Mouse (Mus musculus) thymus, postnatal 14 days (tissue): ENCODE measurements around the gene Faap20.

ENCODE experiments used
- DNase-seq: peaks from one replicate; pipeline ENCODE4 v3.0.0; 2021

Gene Faap20

DNA sequence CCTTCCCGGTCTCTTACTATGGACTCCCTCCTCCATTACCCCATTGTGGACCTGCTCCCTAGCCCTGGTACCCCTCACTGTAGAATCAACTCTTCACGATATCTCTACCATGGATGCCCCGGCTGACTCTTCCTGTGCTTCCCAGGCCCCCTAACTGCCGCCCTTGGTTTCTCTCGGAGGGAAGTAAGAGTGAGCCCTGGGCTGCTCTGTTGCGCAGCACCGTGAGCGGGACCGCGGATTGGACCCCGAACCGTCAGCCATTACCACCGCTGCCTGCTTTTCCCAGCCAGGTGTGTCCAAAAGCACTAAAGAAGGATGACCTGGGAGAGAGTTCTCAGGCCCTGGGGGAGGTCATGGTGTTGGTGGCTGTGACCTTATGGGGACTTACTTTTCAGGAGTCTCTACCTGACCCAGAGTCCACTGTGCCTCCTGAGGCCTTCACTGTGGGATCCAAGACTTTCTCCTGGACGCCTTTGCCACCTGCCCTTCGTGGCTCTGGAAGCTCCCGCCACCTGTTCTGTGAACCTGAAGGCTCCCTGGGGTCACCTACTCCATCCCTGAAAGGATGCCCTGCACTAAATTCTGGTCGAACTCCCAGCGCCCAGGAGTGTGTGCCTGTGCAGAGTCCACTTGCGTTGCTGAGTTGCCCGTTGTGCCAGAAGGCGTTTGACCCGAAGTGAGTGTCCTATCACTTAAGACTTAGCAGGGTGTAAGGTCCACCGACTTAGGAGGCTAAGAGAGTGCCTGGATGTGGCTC lies 937 bp downstream of the Faap20 start:
- DNase-seq = peak; percentile 42

DNA sequence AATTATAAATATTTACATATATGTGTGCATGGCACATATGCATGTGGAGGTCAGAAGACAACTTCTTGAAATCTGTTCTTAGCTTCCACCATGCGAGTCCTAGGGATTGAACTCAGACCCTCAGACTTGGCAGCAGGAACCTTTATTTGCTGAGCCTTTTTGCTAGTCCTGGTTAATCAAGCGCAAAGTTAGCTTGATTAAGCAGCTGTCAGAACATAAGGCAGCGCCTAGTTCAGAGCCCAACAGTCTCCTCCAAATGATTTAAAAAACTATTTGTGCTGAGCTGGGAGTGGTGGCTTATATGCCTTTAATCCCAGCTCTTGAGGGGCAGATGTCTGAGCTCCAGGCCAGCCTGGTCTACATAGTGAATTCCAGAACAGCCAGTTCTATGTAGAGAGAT lies 1.5 kb downstream of the Faap20 start:
- DNase-seq = no peak

DNA sequence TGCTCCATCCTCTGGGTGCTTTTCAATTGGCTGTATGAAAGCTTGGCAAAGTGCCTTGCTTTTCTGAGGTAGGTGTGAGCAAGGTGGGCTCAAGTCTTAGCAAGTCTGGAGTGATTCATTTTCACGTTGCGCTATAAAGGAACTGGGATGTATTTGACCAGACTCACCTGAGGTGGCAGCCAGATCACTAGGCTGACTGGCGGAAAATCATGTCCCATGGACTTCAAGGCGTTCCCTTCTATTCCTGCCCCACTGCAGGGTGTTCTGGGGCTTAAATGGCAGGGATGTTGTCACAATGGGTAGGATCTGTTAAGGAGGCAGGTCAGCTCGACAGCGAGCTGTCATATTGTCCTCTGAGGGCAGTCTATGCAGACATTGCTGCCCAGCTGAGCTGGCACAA lies 2.7 kb downstream of the Faap20 start:
- no peak for DNase-seq

DNA sequence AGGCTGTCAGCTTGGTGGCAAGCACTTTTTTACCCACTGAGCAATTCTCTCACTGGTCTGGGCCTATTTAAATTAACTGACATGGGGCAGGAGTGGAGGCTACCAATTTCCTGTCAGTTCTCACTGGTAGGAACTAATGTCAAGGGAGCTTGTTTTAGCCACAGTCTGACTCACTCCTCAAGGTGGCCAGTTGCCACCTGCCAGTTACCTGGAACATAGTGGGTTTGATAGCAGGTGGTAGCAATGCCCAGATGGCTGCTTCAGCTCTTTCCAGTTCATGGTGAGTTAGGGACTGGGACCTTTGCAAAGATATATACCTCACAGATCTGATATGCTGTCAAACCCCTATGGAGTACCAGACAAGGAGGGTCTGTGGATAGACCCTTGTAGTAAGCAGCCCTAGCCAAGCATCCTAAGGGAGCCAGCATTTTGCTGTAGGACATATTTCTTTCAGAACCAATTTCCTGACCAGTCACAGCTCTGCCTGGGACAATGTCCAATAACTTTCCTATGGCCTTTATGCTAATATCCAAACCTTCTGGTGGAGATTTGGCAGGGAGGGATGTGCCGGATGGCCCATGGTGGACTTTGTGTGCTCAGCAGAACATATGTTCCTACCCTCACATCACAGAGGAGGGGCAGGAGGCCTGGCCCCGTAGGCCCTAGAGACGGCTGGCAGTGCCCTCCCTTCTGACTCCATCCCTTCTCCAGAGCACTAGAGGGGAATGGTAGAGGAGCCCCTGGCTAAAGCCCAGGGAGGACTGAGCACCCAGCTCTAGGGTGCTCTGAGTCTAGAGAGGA lies 15.1 kb downstream of the Faap20 start:
- no peak for DNase-seq

DNA sequence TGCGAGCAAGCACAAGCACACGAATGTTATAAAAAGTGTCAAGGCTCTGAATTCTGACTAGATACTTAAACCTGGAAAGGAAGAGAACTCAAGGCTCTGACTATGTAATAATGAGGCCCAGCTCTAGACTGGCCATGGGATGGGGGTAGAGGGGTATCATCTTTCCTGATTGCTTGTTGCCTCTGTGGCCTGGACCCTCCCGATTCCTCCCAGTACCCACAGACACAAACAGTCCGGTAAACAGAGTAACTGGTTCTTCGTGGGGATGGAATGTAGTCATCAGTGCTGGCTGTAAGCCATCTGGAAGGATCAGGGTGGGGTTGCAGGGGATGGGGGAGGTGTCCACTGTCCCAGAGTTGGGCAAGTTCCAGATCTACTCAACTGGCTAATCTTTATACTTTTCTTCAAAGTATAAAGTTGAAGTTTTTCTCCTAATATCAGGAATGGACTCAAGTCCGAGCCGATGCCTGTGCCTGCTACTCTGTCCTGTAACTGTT lies 17.5 kb downstream of the Faap20 start:
- DNase-seq = no peak

DNA sequence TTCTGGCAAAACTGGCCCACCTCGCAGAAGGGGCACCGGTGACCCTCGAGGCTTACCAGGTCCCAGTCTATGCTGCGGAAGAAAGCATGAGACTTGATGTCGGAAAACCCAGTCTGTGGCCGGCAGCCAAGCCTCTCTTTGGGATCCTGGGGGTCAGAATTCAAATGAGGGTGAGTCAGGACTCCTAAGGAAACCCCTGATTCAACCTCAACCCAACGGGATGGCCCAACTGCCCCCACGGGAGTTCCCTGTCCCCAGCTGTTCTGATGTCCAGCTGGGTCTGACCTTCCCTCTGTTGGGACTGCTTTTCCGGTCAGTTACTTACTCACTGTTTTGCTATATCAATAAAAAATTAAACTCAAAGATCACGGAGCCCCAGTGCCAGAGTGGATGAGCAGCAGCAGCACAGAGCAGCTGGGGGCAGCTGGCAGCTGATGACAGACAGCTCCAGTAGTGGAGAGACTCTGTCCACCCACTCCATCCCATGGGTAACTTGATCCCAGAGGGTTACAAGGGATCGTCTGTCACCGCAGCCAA lies 18.1 kb downstream of the Faap20 start:
- DNase-seq = no peak

DNA sequence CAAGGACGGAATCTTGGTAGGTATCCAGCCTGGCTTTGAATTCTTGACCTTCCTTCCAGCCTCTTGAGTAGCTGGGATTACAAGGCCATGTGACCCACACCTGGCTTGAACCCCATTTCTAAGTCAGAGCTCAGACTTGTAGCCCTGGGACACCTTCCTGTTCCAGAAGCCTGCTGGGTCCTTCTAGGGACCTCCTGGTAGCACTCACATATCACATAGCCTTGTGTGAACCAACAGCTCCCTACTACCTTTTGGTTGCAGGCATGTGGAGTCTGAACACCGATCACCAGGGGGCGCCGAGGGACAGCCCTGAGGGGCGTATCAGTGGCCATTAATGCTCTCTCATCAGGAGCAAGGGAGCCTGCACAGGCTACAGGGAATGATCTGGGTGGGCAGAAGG lies 18.8 kb downstream of the Faap20 start:
- peak; percentile 62 for DNase-seq

DNA sequence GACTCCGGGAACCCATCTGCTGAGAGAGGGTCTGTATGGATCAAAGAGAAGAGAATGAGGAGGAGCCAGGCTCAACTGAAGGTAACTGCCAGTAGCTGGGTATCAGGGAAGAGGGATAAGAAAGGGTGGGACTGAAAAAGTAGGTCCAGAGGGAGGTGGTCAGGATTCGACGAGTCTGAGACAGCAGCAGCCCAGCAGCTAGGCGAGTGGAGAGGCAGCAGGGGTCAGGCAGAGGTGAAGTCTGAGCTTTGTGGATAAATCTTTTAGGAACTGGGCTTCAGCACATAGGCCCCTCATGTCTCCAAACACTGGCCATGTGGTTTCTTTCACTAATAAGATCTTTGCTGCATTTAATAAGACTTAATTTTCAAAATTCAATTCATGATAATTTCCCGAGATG lies 24.8 kb downstream of the Faap20 start:
- DNase-seq = no peak

DNA sequence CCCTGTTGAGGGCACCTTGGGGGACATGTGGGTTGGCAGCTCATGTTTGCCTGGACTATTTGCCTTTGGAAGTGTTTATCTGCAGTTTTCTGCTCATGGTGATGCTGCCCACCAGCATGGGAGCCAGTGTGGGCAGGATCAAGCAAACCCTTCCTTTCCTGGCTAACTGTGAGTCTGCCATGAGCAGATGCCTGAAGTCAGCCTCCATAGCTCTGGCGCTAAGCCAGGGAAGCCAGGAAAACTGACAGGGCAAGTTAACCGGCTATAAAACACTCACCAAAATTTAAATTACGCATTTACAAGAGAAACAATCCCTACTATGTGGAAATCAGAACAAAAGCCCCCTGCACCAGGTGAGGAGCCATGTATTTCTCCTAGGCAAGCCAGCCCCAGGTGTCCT lies 25.2 kb downstream of the Faap20 start:
- no peak for DNase-seq

DNA sequence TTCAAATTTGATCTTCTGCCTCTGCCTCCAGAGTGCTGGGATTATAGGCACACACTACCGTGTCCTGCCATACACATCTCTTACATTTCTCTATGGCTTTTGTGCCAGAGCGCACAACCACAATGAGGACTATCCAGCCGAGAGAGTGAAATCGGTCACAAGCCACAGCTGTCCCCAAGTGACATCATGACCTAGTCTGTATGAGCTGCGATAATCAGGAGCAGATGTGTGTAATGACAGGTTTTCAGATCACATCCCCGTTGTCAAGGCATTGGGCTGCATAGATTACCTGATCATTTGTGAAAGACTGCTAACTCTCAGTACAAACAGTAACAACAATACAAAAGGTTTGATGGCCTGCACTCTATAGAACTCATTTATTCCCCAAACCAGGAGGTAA lies 28.4 kb downstream of the Faap20 start:
- DNase-seq = no peak

DNA sequence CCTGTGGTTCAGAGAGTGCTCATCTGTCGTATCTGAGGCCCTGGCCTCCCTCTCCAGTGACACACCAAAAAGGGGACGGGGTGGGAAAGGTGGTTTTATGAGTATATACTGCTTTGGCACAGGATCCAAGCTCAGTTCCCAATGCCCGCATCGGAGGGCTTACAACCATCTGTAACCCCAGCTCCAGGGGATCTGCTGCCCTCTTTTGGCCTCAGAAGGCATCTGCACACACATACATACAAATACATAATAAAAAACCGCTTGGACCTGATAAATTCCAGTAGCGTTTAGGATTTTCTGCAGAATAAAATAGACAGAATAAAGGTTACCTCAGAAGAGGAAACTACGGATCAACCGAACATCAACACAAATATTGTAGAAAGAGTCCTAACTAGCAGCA lies 29.5 kb downstream of the Faap20 start:
- DNase-seq = no peak

DNA sequence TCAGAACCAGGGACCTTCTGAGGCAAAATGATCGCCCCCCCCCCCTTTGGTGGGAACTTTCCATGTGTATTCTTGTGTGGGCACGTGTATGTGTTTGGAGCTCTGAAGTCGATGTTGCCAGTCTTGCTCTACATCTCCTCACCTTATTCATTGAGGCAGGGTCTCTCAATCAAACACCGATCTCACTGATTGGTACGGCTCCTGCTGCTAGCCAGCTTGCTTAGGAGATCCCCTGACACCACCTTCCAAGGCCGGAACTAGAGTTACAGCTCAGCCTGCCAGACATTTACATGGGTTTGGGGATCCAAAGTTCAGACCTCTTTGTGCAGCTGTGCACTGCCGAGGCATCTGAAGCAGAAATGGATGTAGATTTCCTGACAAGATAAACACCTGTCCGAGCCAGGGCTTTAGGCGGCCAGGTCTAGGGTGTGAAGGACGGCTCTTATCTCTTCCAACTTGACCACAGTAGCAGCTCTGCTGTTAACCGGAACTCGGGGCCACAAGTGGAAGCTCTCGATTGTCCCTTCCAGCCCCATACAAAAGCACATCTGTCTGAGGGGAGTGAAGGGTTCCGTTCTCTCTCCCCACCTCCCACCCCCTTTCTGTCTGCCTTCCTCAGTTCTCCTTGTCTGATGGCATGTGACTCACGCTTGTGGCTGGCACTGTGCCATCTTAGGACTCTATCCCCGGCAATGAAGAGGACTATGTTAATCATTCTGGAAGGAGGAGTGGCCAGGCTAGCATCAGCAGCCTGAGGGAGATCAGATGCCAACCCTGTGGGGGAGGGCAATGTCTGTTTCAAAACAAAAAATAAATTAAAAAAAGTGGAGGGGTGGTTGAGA lies 30.5 kb downstream of the Faap20 start:
- DNase-seq = no peak

DNA sequence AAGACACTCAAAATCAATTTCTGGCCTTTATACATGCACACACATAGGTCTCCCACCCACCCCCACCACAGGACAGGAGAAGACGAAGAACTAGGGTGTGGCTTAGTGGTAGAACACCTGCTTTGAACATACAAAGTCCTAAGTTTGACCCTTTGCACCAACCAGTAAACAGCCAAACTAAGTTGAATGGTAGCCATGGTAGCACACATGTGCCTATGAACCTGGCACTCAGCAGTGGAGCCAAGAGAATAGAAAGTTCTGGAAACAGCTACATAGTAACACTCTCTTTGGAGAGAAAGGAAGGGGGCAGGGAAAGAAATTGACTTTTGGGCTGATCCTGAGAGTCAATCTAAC lies 31.1 kb downstream of the Faap20 start:
- no peak for DNase-seq

DNA sequence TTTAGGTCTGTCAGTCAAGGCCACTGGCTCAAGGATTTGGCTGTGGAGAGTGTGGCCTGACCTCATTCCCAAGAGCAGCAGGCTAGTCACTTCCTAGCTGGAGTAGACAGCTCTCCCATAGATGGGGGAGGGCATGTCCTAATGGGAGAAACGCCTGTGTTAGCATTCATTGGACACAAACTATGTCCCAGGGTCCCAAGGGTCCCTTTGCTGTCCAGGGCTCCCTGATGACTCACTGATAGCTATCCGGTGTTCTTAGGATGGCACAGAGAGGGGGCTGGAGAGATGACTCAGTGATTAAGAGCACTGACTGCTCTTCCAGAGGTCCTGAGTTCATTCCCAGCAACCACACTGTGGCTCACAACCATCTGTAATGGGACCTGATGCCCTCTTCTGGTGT lies 31.6 kb downstream of the Faap20 start:
- no peak for DNase-seq

DNA sequence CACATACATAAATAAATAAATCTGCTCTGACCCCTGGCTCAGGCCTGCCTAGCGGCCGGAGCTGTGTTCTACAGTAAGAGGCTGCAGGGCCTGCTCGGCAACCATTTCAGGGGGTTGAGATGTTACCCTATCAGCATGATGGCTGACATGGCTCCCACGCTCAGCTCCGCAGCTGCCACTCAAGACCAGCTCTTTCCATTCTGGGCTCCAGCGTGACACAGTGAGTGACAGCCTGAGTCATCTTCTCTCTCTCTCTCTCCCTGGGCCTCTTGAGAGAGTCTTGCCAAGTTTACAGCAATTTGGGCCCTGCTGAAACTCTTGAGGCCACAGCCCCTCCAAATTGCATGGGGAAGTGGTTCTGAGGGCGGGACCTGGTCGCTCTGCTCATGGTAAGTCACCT lies 32.0 kb downstream of the Faap20 start:
- DNase-seq = no peak

DNA sequence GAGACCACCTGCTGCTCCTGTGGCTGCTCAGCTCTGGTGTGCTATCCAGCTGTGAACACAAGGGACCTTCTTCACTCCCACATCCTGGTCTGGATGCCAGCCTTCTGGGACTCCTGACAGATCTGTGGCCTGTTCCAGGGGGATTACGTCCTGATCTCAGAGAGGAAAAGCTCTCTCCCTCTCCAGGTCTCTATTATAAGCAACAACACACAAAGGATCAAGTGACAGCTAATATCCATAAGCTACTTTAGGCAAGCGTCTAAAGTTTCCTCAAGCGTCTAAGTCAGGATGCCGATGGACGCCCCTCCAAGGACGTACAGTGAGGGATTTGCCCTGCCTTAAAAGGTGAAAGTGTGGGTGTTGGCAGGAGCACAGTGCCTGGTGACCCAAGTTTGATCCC lies 32.6 kb downstream of the Faap20 start:
- no peak for DNase-seq

DNA sequence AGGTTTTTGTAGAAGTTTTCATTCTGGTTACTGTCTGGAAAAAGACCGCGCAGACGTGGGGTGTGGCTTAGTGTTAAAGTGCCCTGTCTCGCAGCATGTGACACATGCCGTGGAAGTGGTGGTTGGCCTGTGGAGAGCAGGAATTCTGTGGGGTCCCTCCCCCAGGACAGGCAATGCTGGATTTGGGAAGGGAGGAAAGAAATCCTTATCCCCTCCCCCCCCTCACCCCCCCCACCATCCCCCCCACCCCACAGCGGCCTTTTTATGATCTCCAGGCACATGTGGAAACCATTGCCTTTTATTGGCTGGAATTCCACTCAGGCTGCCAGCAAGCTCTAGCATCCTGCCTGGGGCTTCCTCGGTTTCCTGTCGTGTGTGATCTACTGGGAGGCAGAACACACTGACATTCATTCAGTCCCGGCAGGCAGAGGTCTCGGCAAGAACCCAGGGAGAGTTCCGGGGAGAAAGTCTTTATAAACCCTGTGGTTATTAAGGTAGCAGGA lies 33.5 kb downstream of the Faap20 start:
- no peak for DNase-seq

DNA sequence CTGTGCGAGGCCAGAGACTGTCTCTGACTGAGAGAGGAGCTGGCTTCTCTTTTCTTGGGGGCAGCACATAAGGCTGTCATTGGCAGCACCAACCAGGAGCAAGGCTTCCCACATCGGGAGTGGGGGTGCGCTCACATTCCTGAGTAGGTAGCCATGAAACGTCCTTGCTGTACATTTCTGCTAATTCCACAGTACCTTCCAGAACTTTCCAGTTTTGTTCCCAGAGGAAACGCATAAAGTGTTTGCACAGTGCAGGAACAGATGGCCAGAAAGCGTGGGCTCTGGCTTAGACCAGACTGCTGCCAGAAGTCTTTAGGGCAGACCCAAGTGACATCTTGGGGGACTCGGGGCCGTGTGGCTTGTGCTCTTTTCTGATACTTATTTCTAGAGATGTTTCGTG lies 34.0 kb downstream of the Faap20 start:
- no peak for DNase-seq

DNA sequence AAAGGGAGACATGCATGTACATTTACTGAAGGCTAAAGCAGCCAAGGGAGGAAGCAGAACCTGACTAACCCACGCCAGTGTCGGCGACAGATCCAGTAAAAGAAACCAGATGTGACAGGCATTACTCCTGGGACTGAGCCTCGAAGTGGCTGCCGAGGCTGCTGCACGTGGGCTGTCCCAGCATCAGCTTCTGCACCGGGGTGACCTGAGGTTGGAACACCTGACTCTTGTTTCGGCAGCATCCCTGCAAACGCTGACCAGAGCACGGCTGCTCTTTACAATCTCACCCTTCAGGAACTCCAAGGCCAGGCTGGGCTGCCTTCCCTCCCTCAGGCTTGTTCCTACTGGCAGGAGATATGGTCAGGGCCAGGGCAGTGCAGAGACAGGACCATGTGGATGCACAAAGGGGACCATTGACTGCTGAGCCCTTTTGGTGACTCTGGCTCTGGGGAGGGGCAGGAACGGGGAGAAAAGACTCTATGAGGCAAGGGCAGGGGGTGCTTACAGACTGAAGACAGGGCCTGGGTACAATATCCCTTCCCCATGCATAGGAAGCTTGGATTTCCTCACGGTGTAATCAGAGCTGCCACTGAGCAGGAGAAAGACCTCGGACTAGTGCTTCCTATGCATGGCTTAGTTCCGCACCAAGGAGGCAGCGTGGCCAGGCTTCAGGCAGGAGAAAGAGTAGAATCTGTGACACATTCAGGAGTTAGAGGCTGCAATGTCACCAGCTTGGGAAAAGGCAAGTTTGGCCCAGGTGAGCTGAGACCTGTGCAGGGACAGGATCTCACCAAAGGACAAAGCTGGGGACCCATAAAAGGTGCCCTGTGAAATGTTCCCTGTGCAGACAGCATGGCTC lies 35.1 kb downstream of the Faap20 start:
- no peak for DNase-seq

DNA sequence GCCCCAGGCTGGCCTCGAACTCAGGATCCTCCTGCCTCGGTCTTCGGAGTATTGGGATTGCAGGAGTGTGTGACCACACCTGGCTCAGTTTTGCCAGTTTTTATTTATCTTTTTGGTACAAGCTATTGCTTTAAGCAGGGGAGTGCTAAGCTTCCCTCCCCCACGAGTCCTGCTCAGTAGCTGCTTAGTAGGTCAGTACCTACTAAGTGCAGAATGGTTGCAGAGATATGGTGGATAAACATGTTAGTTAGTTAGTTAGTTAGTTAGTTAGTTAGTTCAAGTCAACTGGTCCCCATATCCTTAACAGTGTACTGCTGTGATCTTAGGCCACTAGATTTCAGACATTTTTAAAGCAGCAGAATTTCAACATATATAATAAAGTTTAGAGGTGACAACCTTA lies 36.5 kb downstream of the Faap20 start:
- no peak for DNase-seq

DNA sequence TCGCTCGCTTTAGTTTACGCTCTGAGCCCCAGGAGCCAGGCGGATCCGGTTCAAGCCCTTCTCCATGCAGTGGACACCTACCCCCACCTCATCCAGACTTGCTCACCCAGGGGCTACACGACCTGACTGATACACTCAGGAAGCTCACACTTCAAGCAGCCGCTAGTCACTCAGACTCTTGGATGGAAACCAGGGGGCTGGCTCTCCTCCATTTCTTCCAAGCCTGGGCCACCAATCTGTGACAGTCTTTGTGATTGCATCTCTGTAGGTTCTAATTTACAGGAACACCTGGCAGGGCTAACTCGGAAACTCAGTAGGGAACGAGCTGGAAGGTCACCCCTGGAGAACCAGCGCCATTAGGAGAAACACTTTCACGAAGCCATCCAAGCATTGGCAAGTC lies 38.1 kb downstream of the Faap20 start:
- no peak for DNase-seq

DNA sequence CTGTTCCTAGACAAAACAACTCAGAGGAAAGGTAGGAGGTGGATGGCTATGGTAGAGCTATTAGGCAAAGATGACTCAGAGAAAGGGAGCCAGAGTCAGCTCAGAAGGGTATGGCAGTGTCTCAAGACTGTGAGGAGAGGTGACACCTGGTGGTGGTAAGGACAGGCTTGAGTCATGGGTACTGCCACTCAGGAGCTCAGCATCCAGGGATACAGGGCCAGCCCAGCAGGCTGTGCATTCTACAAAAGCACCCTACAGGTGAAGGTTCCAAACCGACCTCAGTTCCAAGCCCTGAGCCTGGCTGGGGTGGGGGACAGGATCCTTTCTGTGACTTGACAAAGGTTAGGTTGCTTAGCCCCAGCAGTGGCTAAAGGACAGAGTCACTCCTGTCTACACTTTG lies 39.0 kb downstream of the Faap20 start:
- DNase-seq = no peak
